Mouse (Mus musculus): ENCODE data around the gene Gen1. TPM values are rescaled to one million over a fixed set of nuclear protein-coding genes. Genes with fewer than 3 reads are reported as not detected.

Gen1 gene
- polyA plus RNA-seq (2017; shearing (Covaris generic)): 1 to 10 TPM; 3.4 to 3.5 TPM

GRCm38 (mm10) chr12:11265382-11266281 is at the start of gene Gen1, which contains the start of gene Smc6:
Gen1 (minus strand) TSS chr12:11265801.
Smc6 (plus strand) TSS chr12:11265886.

GRCm38 (mm10) chr12:11208872-11209271 is 56.7 kb downstream of the Gen1 start, which contains the start of gene Msgn1:
Msgn1 (minus strand) TSS chr12:11208972.

Other genes starting within 250 kb of the Gen1 start
- not detected for gene Kcns3, start 114.7 kb downstream of the Gen1 start, polyA plus RNA-seq (2017; shearing (Covaris generic))
- gene Msgn1, start 56.8 kb downstream of the Gen1 start, polyA plus RNA-seq (2017; shearing (Covaris generic)): under 1 TPM; 0.39 to 0.63 TPM
- gene Smc6, start 85 bp upstream of the Gen1 start, polyA plus RNA-seq (2017; shearing (Covaris generic)): 100 to 1,000 TPM; 169 to 189 TPM
- gene Vsnl1, start 170.8 kb upstream of the Gen1 start, polyA plus RNA-seq (2017; shearing (Covaris generic)): not detected
- under 1 TPM in 1 of 2 experiments, not detected in 1; 0.16 TPM for gene Rad51ap2, start 190.3 kb upstream of the Gen1 start, polyA plus RNA-seq (2017; shearing (Covaris generic))